Mouse (Mus musculus): ENCODE measurements at regions not wholly inside any gene's neighbourhood (a gene's known extent, or its start where the extent isn't known, plus 50 kb on each side); places are given as distances from the start of the nearest gene placed in this dataset.

DNA sequence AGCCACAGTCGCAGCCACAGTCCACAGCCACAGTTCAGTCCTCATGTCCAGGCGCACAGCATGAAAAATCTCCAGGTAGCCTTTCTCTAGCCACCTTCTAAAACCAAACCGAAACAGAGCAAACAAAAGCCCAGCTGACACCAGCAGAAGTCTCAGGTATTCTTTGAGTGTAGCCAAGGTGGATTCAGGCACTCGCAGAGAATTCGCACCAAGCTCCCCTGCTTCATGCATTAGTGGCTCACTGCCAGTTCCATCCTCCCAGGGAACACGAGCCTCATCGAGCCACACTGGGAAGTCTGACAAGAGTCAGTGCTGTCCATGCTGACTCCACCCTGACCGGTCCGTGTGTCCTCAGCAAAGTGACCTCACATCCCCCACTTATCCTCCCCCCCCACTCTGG is 217.7 kb upstream of the Amigo2 start:
- Histone ChIP-seq H3K4me3 (no peak overlapping the region), H3K4me1 (no peaks in the 10 kb centered on the region), H3K27ac (replicated peaks) (no peak overlapping the region), H3K27me3 (replicated peaks; ENCODE audit: low read depth, poor library complexity, severe bottlenecking) (no peaks in the 10 kb centered on the region), H3K36me3 (replicated peaks) (no peaks in the 10 kb centered on the region), H3K9me3 (no peaks in the 10 kb centered on the region)
- 91% methylated on average over 9 of the region's 9 CpGs for WGBS
- DNase-seq (ENCODE audit: low spot score): no peak

DNA sequence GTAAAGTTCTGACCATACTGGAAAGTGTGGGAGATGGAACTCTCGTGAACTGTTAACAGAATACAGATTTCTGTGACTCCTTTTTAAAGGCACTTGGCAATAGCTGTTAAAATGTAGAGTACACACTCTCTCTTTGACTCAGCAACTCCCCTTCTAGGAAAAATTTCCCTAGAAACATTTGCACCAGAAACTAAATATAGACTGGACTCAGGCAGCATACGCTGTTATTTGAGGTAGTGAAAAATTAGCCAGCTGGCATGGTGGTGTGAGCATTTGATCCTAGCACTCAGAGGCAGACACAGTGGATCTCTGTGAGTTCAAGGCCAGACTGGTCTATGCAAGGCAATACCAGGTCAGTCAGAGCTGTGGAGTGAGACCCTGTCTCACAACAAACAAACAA is 215.5 kb upstream of the Amigo2 start:
- H3K27ac ChIP-seq (replicated peaks): no peak overlapping the region
- no peaks in the 10 kb centered on the region for H3K27me3 ChIP-seq (replicated peaks; ENCODE audit: low read depth, poor library complexity, severe bottlenecking)
- no peaks in the 10 kb centered on the region for H3K9me3 ChIP-seq
- WGBS: 90% methylated on average over 2 of the region's 2 CpGs
- no peak for DNase-seq (ENCODE audit: low spot score)
- H3K4me1 ChIP-seq: peaks cover 9% of the 10 kb centered on the region; the same call in 1 of the 2 replicates
- no peak overlapping the region for H3K4me3 ChIP-seq
- H3K36me3 ChIP-seq (replicated peaks): no peaks in the 10 kb centered on the region

DNA sequence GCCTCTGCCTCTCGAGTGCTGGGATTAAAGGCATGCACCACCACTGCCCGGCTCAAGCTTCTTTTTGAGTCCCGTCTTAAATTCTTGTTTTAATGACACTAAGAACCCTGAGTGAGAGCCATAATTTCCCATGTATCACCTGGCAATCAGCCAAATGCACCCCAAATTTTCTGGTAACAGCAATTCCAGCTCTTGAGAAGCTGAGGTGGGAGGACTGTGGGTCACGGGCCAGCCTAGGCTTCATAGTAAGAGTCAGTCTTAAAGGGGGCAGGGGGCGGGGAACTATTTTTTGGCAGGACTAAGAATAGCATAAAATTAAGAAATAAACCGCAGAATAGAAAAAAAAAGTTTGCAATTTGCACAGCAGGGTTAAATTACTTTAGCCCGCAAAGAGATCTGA is 214.9 kb upstream of the Amigo2 start:
- H3K27ac ChIP-seq (replicated peaks): no peak overlapping the region
- WGBS: 88% methylated on average over 7 of the region's 7 CpGs
- H3K9me3 ChIP-seq: no peaks in the 10 kb centered on the region
- no peak overlapping the region for H3K4me3 ChIP-seq
- H3K36me3 ChIP-seq (replicated peaks): no peaks in the 10 kb centered on the region
- no peak for DNase-seq (ENCODE audit: low spot score)
- H3K27me3 ChIP-seq (replicated peaks; ENCODE audit: low read depth, poor library complexity, severe bottlenecking): no peaks in the 10 kb centered on the region
- peaks cover 9% of the 10 kb centered on the region; the same call in 1 of the 2 replicates for H3K4me1 ChIP-seq

DNA sequence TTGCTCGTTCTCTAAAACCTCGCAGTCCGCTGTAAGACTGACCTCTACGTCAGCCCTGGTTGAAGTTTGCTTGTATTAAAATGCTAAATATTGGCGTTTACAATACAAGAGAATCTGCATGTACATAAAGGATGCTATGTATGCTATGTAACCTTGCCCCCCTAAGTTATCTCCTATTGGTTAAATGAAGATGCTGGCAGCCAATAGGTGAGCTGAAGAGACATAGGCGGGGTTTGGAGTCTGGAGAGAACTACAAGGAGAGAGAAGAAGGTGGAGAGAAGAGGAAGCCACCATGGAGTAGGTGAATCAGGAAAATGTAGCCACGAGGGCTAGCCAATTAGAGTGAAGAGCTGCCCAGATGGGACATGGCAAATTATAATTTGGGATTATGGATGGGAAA is 214.0 kb upstream of the Amigo2 start:
- no peak overlapping the region for H3K4me3 ChIP-seq
- no peaks in the 10 kb centered on the region for H3K9me3 ChIP-seq
- no peak overlapping the region for H3K27ac ChIP-seq (replicated peaks)
- 76% methylated on average over 7 of the region's 7 CpGs for WGBS
- H3K27me3 ChIP-seq (replicated peaks; ENCODE audit: low read depth, poor library complexity, severe bottlenecking): no peaks in the 10 kb centered on the region
- H3K36me3 ChIP-seq (replicated peaks): no peaks in the 10 kb centered on the region
- peaks cover 9% of the 10 kb centered on the region; the same call in 1 of the 2 replicates for H3K4me1 ChIP-seq
- DNase-seq (ENCODE audit: low spot score): no peak

DNA sequence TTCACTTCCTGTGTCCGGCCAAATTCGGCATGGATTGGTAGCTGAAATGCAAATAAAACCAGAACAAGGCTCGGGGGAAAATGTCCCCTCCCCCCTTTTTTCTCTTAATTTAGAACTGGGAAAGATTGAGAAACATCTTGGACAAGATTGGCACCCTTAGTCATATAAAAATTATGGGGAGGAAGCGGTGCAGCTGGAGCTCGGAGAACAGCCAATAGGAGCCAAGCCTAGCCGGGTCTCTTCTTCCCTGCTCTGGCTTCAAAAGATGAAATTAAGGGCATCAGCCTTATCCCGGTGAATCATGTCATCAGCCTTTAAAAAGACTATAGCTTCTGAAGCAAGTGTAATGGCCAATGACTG is 213.3 kb upstream of the Amigo2 start:
- WGBS: 87% methylated on average over 7 of the region's 7 CpGs
- no peak for DNase-seq (ENCODE audit: low spot score)
- Histone ChIP-seq H3K9me3 (no peaks in the 10 kb centered on the region), H3K27ac (replicated peaks) (no peak overlapping the region), H3K27me3 (replicated peaks; ENCODE audit: low read depth, poor library complexity, severe bottlenecking) (no peaks in the 10 kb centered on the region), H3K36me3 (replicated peaks) (no peaks in the 10 kb centered on the region), H3K4me1 (peaks cover 14% of the 10 kb centered on the region; the same call in 1 of the 2 replicates), H3K4me3 (no peak overlapping the region)

DNA sequence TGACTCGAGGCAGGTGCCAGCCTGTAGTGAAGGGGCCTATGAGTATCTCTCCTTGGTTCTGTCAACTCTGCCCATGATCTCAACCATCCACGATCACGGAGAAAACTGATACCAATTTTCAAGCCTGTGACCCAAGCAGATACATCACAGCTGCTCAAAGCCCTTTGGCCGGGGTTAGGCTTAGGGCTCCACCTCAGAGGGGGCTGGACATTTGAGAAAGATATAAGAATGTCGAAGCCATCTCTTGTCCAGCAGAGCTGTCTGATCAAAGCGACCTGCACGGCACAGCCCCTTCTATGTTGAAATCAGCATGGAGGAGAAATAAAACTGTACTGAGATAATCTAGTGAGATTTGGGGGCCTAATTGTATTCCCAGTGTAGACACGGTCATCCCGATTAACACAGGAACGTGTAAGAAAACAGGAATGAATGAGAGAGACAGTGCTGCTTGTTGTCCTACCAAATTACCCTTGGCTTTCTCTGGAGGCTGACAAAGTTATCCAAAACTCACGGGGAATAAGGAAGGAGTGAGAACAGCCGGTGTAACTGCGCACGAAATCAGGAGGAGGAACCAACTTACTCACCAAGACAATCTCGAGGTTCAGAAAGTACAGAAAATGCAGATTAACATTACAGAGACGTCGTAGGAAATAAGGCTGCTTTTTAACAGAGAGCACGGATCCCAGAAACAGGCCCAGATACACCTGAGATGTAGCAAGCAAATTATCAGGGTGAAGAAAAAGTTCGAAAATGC is 212.7 kb upstream of the Amigo2 start:
- H3K27ac ChIP-seq (replicated peaks): no peak overlapping the region
- H3K4me3 ChIP-seq: no peak overlapping the region
- DNase-seq (ENCODE audit: low spot score): no peak
- H3K27me3 ChIP-seq (replicated peaks; ENCODE audit: low read depth, poor library complexity, severe bottlenecking): no peaks in the 10 kb centered on the region
- no peaks in the 10 kb centered on the region for H3K36me3 ChIP-seq (replicated peaks)
- peaks cover 14% of the 10 kb centered on the region; the same call in 1 of the 2 replicates for H3K4me1 ChIP-seq
- 91% methylated on average over 19 of the region's 19 CpGs for WGBS
- no peaks in the 10 kb centered on the region for H3K9me3 ChIP-seq

DNA sequence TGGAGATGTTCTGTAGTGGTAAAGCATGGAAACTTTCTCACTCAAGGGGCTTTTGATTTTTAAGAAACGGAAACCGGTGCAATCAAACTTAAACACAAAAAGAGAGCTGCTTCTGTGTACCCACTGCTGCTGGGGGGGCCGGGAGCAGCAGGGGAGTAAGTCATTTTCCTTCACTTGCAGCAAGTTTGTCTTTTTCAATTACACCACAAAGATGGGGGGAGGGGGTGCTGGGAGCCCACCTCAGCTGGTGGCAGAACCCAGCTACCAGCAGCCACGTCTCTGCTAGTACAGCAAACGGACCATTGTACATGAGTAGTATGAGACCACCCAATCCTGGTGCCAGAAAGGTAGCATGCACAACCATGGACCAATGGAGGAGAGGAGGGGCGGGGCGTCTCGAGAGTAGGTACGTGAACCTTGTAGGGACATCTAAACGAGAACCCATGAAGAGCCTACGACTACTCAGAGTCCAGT is 211.7 kb upstream of the Amigo2 start:
- Histone ChIP-seq H3K4me1 (peaks cover 14% of the 10 kb centered on the region; the same call in 1 of the 2 replicates), H3K27me3 (replicated peaks; ENCODE audit: low read depth, poor library complexity, severe bottlenecking) (no peaks in the 10 kb centered on the region), H3K27ac (replicated peaks) (no peak overlapping the region), H3K9me3 (no peaks in the 10 kb centered on the region), H3K36me3 (replicated peaks) (no peaks in the 10 kb centered on the region), H3K4me3 (no peak overlapping the region)
- WGBS: 66% methylated on average over 11 of the region's 11 CpGs
- no peak for DNase-seq (ENCODE audit: low spot score)

DNA sequence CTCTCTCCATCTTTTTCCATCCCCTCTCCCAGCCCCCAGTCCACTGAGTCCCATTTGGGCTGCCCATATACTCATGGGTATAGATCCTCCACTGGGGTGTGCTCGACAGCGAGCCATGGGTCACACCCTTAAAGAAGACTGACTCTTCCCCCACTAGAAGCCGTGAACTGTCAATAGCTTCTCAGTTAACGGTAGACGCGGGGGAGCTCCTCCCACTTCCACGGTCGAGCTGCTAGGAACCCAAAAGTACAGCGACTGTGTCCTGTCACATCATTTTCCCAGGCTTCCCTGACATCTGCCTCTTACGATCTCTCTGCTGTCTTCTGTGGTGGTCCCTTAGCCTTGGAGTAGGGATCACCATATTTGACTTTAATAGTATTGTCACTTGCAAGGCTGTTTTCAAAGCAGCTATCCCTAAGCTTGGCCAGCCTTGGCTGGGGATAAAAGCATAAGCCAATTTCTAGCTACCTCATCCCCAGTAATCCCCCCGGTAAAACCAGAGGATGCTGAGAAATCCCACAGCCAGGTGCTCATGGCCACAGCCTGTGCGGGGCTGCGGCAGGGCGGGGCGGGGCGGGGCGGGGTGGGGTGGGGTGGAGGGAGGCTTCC is 211.2 kb upstream of the Amigo2 start:
- Histone ChIP-seq H3K27ac (replicated peaks) (no peak overlapping the region), H3K4me3 (no peak overlapping the region), H3K36me3 (replicated peaks) (no peaks in the 10 kb centered on the region), H3K27me3 (replicated peaks; ENCODE audit: low read depth, poor library complexity, severe bottlenecking) (no peaks in the 10 kb centered on the region), H3K4me1 (peaks cover 14% of the 10 kb centered on the region; the same call in 1 of the 2 replicates), H3K9me3 (no peaks in the 10 kb centered on the region)
- DNase-seq (ENCODE audit: low spot score): no peak
- 48% methylated on average over 17 of the region's 17 CpGs for WGBS

DNA sequence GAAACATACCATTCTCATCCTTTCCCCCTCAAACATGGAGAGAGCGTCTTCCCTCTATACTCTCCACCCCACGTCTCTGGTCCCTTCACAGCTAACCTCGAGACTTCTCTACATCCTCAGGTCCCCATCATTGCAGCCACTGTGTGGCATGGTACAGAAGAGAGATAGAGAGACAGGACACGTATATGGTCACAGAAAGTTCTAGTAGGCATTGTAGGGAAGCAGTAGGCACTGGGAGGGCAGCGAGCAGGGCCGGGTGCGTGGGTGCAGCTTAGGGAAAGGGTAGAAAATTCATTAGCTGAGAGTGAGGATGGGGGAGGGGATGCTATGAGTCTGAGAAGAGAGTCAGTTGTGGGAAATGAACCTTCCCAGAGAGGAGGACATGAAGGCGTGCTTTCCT is 210.4 kb upstream of the Amigo2 start:
- H3K4me3 ChIP-seq: no peak overlapping the region
- DNase-seq (ENCODE audit: low spot score): no peak
- 86% methylated on average over 8 of the region's 8 CpGs for WGBS
- H3K27me3 ChIP-seq (replicated peaks; ENCODE audit: low read depth, poor library complexity, severe bottlenecking): no peaks in the 10 kb centered on the region
- peaks cover 14% of the 10 kb centered on the region; the same call in 1 of the 2 replicates for H3K4me1 ChIP-seq
- no peak overlapping the region for H3K27ac ChIP-seq (replicated peaks)
- H3K36me3 ChIP-seq (replicated peaks): no peaks in the 10 kb centered on the region
- H3K9me3 ChIP-seq: no peaks in the 10 kb centered on the region

DNA sequence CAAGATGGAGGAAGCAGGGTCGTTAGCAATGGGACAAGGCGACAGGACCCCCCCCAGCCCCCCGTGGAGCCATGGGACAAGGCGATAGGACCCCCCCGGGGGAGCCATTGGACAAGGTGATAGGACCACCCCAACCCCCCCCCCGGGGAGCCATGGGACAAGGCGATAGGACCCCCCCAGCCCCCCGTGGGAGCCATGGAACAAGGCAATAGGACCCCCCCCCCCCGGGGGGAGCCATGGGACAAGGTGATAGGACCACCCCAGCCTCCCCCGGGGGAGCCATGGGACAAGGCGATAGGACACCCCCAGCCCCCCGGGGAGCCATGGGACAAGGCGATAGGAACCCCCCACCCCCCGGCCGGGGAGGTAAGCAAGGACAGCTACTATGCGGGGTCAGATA is 209.9 kb upstream of the Amigo2 start:
- H3K9me3 ChIP-seq: no peaks in the 10 kb centered on the region
- no peak overlapping the region for H3K27ac ChIP-seq (replicated peaks)
- 90% methylated on average over 16 of the region's 16 CpGs for WGBS
- H3K4me3 ChIP-seq: no peak overlapping the region
- H3K36me3 ChIP-seq (replicated peaks): no peaks in the 10 kb centered on the region
- no peak for DNase-seq (ENCODE audit: low spot score)
- no peaks in the 10 kb centered on the region for H3K27me3 ChIP-seq (replicated peaks; ENCODE audit: low read depth, poor library complexity, severe bottlenecking)
- H3K4me1 ChIP-seq: peaks cover 14% of the 10 kb centered on the region; the same call in 1 of the 2 replicates

DNA sequence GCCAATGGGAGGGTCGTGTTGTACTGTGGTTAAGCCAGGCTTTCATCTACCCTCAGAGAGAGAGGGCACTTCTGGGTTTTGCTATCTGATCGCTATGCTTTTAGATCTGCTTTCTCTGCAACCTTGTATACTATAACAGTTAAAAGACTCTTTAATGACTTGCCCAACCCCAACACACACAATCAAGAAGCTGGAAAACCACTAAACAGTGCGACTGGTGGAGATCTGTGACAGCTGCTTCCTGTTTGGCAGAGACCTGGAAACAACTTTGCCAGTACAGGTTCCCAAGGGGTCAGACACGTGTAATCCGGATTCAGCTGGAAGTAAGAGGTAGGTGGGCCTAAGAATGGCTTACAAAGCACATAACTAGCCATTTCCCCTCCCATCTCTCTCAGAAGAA is 208.6 kb upstream of the Amigo2 start:
- H3K4me3 ChIP-seq: no peak overlapping the region
- peaks cover 14% of the 10 kb centered on the region; the same call in 1 of the 2 replicates for H3K4me1 ChIP-seq
- DNase-seq (ENCODE audit: low spot score): peak; percentile 26
- 64% methylated on average over 5 of the region's 5 CpGs for WGBS
- no peaks in the 10 kb centered on the region for H3K27me3 ChIP-seq (replicated peaks; ENCODE audit: low read depth, poor library complexity, severe bottlenecking)
- no peak overlapping the region for H3K27ac ChIP-seq (replicated peaks)
- no peaks in the 10 kb centered on the region for H3K36me3 ChIP-seq (replicated peaks)
- H3K9me3 ChIP-seq: no peaks in the 10 kb centered on the region

DNA sequence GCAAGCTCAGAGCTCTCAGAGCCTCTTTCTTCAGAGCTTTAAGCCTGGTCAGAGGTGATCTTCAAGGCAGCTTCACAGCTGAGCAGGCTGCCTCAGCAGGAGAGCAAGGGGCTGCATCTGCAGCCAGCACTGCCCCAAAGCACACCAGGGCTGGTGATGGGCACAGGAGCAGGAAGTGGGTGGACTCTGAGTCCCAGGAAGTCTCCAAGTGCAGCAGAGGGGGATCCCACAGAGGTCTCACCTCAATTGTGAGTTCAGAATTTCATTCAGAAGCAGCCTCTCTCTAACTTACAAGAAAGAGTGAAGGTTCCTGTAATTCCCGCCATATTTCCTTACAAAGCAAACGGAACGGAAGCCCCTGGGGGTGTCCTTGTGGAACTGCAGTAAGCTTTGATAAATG is 202.6 kb upstream of the Amigo2 start:
- no peak for DNase-seq (ENCODE audit: low spot score)
- 84% methylated on average over 3 of the region's 3 CpGs for WGBS

DNA sequence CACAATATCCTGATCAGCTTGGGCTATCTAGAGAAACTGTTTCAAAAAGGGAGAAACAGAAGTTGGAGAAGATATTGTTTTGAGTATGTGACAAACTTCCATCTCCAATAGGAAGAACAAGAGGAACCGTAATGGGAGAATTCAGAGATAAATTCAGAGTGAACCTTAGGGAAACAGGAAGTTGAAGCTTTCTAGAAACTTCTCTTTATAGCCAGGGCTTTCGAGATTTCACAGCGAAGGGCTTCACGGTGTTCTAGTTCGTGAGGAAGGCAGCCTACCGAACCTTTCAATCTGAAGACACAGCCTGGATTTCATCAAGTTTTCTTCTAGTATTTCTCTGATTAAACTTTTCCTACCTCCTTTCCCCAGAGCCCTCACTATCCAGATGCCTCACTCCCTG is 201.9 kb upstream of the Amigo2 start:
- H3K27ac ChIP-seq (replicated peaks): no peak overlapping the region
- 89% methylated on average over 6 of the region's 6 CpGs for WGBS
- H3K4me1 ChIP-seq: peaks cover 17% of the 10 kb centered on the region

More for the DNA sequence above, 202.6 kb upstream of the Amigo2 start:
- Histone ChIP-seq H3K36me3 (replicated peaks) (no peaks in the 10 kb centered on the region), H3K27me3 (replicated peaks; ENCODE audit: low read depth, poor library complexity, severe bottlenecking) (no peaks in the 10 kb centered on the region), H3K27ac (replicated peaks) (no peak overlapping the region), H3K9me3 (no peaks in the 10 kb centered on the region), H3K4me1 (peaks cover 14% of the 10 kb centered on the region), H3K4me3 (no peak overlapping the region)

More for the DNA sequence above, 201.9 kb upstream of the Amigo2 start:
- no peak overlapping the region for H3K4me3 ChIP-seq
- H3K36me3 ChIP-seq (replicated peaks): no peaks in the 10 kb centered on the region
- H3K9me3 ChIP-seq: no peaks in the 10 kb centered on the region
- no peaks in the 10 kb centered on the region for H3K27me3 ChIP-seq (replicated peaks; ENCODE audit: low read depth, poor library complexity, severe bottlenecking)
- no peak for DNase-seq (ENCODE audit: low spot score)

All from embryonic facial prominence, embryonic 10.5 days (tissue).